Mouse (Mus musculus) limb, embryonic 15.5 days (tissue): ENCODE data around the gene Ankrd39. TPM values are rescaled to one million over a fixed set of nuclear protein-coding genes. Genes with fewer than 3 reads are reported as not detected.

Experiments used
- ATAC-seq: fragments of 200-750 bp; cut with Nextera tagmentation; 2 replicates; pipeline ENCODE4 v1.8.0; 2017; ENCODE audit warnings: low read depth, moderate TSS enrichment; ENCODE audit not compliant: insufficient number of reproducible peaks, low FRiP score, low TSS enrichment
- H3K27ac ChIP-seq: fragments of 300-500 bp; sonication (generic); 2 replicates; pipeline ENCODE4 v1.5.1; 2015; ENCODE audit warnings: moderate library complexity, mild to moderate bottlenecking, inconsistent platforms
- H3K27me3 ChIP-seq: fragments of 300-500 bp; sonication (generic); 2 replicates; pipeline ENCODE4 v1.6.1; 2015; ENCODE audit warnings: inconsistent platforms
- H3K36me3 ChIP-seq: fragments of 300-500 bp; sonication (generic); 2 replicates; pipeline ENCODE4 v1.6.1; 2015; ENCODE audit warnings: inconsistent platforms
- H3K4me1 ChIP-seq: fragments of 300-500 bp; sonication (generic); 2 replicates; pipeline ENCODE4 v1.6.1; 2015; ENCODE audit warnings: inconsistent platforms
- H3K4me2 ChIP-seq: fragments of 300-500 bp; sonication (generic); 2 replicates; pipeline ENCODE4 v1.6.1; 2015; ENCODE audit warnings: mild to moderate bottlenecking, inconsistent platforms
- H3K4me3 ChIP-seq: fragments of 300-500 bp; sonication (generic); 2 replicates; pipeline ENCODE4 v1.5.1; 2015; ENCODE audit warnings: mild to moderate bottlenecking, inconsistent platforms
- H3K9ac ChIP-seq: fragments of 300-500 bp; sonication (generic); 2 replicates; pipeline ENCODE4 v1.6.1; 2015; ENCODE audit warnings: inconsistent platforms
- H3K9me3 ChIP-seq: fragments of 300-500 bp; sonication (generic); 2 replicates; pipeline ENCODE4 v1.6.1; 2016; ENCODE audit warnings: inconsistent platforms
- WGBS: fragments of 180-500 bp; shearing (Covaris S2); methylation state at CpG from one replicate; pipeline ENCODE4 v1.1.7; 2015; 5-methylcytosine and 5-hydroxymethylcytosine counted together
- polyA plus RNA-seq: library from polyadenylated mRNA; unstranded; fragments of >200 nt; fragmentation: Nextera tagmentation; extraction: Ambion mirVana; gene quantifications from 2 replicates; pipeline ENCODE4 v1.2.1, GENCODE M21; 2015

Gene Ankrd39
- 21.7 and 24.0 TPM in 2 replicates for polyA plus RNA-seq

GRCm38 (mm10) chr1:36546888-36547471, at the start of gene Ankrd39:
Gene Ankrd39, minus strand, starts transcription at chr1:36547445.
- H3K4me2 ChIP-seq = peak within 1 kb of the TSS; percentile 70
- peak within 1 kb of the TSS; percentile 60 for H3K4me3 ChIP-seq
- H3K27me3 ChIP-seq = no peaks in the 10 kb centered on the region
- ATAC-seq = peak; percentile 94
- H3K36me3 ChIP-seq = peaks cover 40% of the 10 kb centered on the region
- no peaks in the 10 kb centered on the region for H3K9me3 ChIP-seq
- H3K27ac ChIP-seq = peak within 1 kb of the TSS; percentile 79
- under 1% methylated on average over 43 of the region's 43 CpGs for WGBS
- H3K4me1 ChIP-seq = peaks cover 50% of the 10 kb centered on the region
- H3K9ac ChIP-seq = peak within 1 kb of the TSS; percentile 62

GRCm38 (mm10) chr1:36596114-36596513, 48.9 kb upstream of the Ankrd39 start:
- no peak overlapping the region for H3K9ac ChIP-seq
- no peak for ATAC-seq
- H3K4me1 ChIP-seq = peaks cover 11% of the 10 kb centered on the region
- no peak overlapping the region for H3K4me3 ChIP-seq
- H3K4me2 ChIP-seq = no peak overlapping the region
- WGBS = 39% methylated on average over 4 of the region's 4 CpGs
- no peaks in the 10 kb centered on the region for H3K27me3 ChIP-seq
- H3K9me3 ChIP-seq = no peaks in the 10 kb centered on the region
- H3K27ac ChIP-seq = peak overlapping the region; percentile 35
- no peaks in the 10 kb centered on the region for H3K36me3 ChIP-seq

GRCm38 (mm10) chr1:36595167-36595931, 48.1 kb upstream of the Ankrd39 start:
- H3K4me1 ChIP-seq = peaks cover 15% of the 10 kb centered on the region
- H3K4me3 ChIP-seq = no peak overlapping the region
- no peaks in the 10 kb centered on the region for H3K9me3 ChIP-seq
- H3K27ac ChIP-seq = peak overlapping the region; percentile 35; the same call in 1 of the 2 replicates
- no peak overlapping the region for H3K9ac ChIP-seq
- H3K27me3 ChIP-seq = no peaks in the 10 kb centered on the region
- no peaks in the 10 kb centered on the region for H3K36me3 ChIP-seq
- no peak overlapping the region for H3K4me2 ChIP-seq
- 49% methylated on average over 10 of the region's 10 CpGs for WGBS
- no peak for ATAC-seq

GRCm38 (mm10) chr1:36593099-36593498, 45.9 kb upstream of the Ankrd39 start:
- H3K9ac ChIP-seq = no peak overlapping the region
- no peak overlapping the region for H3K4me2 ChIP-seq
- ATAC-seq = no peak
- peaks cover 37% of the 10 kb centered on the region for H3K4me1 ChIP-seq
- no peaks in the 10 kb centered on the region for H3K36me3 ChIP-seq
- H3K27ac ChIP-seq = no peak overlapping the region
- H3K27me3 ChIP-seq = no peaks in the 10 kb centered on the region
- 17% methylated on average over 1 of the region's 1 CpGs for WGBS
- no peak overlapping the region for H3K4me3 ChIP-seq
- no peaks in the 10 kb centered on the region for H3K9me3 ChIP-seq

GRCm38 (mm10) chr1:36591408-36591807, 44.2 kb upstream of the Ankrd39 start:
- WGBS = 79% methylated on average over 2 of the region's 2 CpGs
- ATAC-seq = no peak
- Histone ChIP-seq H3K4me1 (peaks cover 46% of the 10 kb centered on the region), H3K9ac (no peak overlapping the region), H3K36me3 (no peaks in the 10 kb centered on the region), H3K27ac (no peak overlapping the region), H3K27me3 (no peaks in the 10 kb centered on the region), H3K9me3 (no peaks in the 10 kb centered on the region), H3K4me3 (no peak overlapping the region), H3K4me2 (no peak overlapping the region)

GRCm38 (mm10) chr1:36590664-36591063, 43.4 kb upstream of the Ankrd39 start:
- Histone ChIP-seq H3K36me3 (no peaks in the 10 kb centered on the region), H3K4me2 (no peak overlapping the region), H3K27me3 (no peaks in the 10 kb centered on the region), H3K4me1 (peaks cover 42% of the 10 kb centered on the region), H3K27ac (no peak overlapping the region; the same call in 1 of the 2 replicates), H3K4me3 (no peak overlapping the region), H3K9me3 (no peaks in the 10 kb centered on the region), H3K9ac (no peak overlapping the region)
- ATAC-seq = no peak
- 64% methylated on average over 9 of the region's 9 CpGs for whole genome bisulfite sequencing

- Histone ChIP-seq H3K27ac (peak overlapping the region; percentile 87), H3K27me3 (no peaks in the 10 kb centered on the region), H3K36me3 (no peaks in the 10 kb centered on the region), H3K4me3 (no peak overlapping the region), H3K4me1 (peaks cover 39% of the 10 kb centered on the region), H3K9ac (no peak overlapping the region), H3K9me3 (no peaks in the 10 kb centered on the region), H3K4me2 (no peak overlapping the region)
- WGBS = 44% methylated on average over 6 of the region's 6 CpGs
- no peak for ATAC-seq
Measured at GRCm38 (mm10) chr1:36589486-36589885, 42.2 kb upstream of the Ankrd39 start.

- Histone ChIP-seq H3K4me3 (no peak overlapping the region), H3K4me1 (peaks cover 46% of the 10 kb centered on the region), H3K9ac (no peak overlapping the region), H3K27me3 (no peaks in the 10 kb centered on the region), H3K36me3 (no peaks in the 10 kb centered on the region), H3K9me3 (no peaks in the 10 kb centered on the region), H3K4me2 (peak overlapping the region; percentile 17; the same call in 1 of the 2 replicates), H3K27ac (peak overlapping the region; percentile 87)
- peak; percentile 87 for ATAC-seq
- 37% methylated on average over 13 of the region's 13 CpGs for WGBS
Measured at GRCm38 (mm10) chr1:36588476-36589450, 41.5 kb upstream of the Ankrd39 start.

- no peak for ATAC-seq
- Histone ChIP-seq H3K4me1 (peaks cover 53% of the 10 kb centered on the region), H3K27ac (peak overlapping the region; percentile 87), H3K4me3 (no peak overlapping the region), H3K36me3 (no peaks in the 10 kb centered on the region), H3K9ac (no peak overlapping the region), H3K9me3 (no peaks in the 10 kb centered on the region), H3K27me3 (no peaks in the 10 kb centered on the region), H3K4me2 (no peak overlapping the region)
- 89% methylated on average over 6 of the region's 6 CpGs for WGBS
Measured at GRCm38 (mm10) chr1:36587860-36588259, 40.6 kb upstream of the Ankrd39 start.

GRCm38 (mm10) chr1:36586288-36586687, 39.0 kb upstream of the Ankrd39 start:
- no peaks in the 10 kb centered on the region for H3K9me3 ChIP-seq
- WGBS = 28% methylated on average over 4 of the region's 4 CpGs
- H3K27ac ChIP-seq = no peak overlapping the region
- no peak overlapping the region for H3K9ac ChIP-seq
- peaks cover 55% of the 10 kb centered on the region for H3K4me1 ChIP-seq
- no peak overlapping the region for H3K4me2 ChIP-seq
- no peaks in the 10 kb centered on the region for H3K27me3 ChIP-seq
- no peak for ATAC-seq
- no peak overlapping the region for H3K4me3 ChIP-seq
- H3K36me3 ChIP-seq = no peaks in the 10 kb centered on the region

- Histone ChIP-seq H3K36me3 (no peaks in the 10 kb centered on the region), H3K27ac (peak overlapping the region; percentile 17; the same call in 1 of the 2 replicates), H3K4me2 (no peak overlapping the region), H3K4me3 (no peak overlapping the region), H3K9ac (no peak overlapping the region), H3K27me3 (no peaks in the 10 kb centered on the region), H3K4me1 (peaks cover 56% of the 10 kb centered on the region), H3K9me3 (no peaks in the 10 kb centered on the region)
- WGBS = 68% methylated on average over 8 of the region's 8 CpGs
- no peak for ATAC-seq
Measured at GRCm38 (mm10) chr1:36583408-36584116, 36.3 kb upstream of the Ankrd39 start.
